Mouse (Mus musculus): ENCODE data around the gene Ccdc167. TPM values are rescaled to one million over a fixed set of nuclear protein-coding genes. Genes with fewer than 3 reads are reported as not detected.

Gene Ccdc167
- total RNA-seq, 4 experiments from 2014 or later, result 12.4 to 14.9 (median 14.1) TPM

Other genes starting within 250 kb of the Ccdc167 start
- 10 to 100 TPM; 16.0 to 22.3 (median 17.4) TPM for gene Pim1, start 226.3 kb downstream of the Ccdc167 start, total RNA-seq (2022)
- not detected for gene Gm17657, start 167.4 kb downstream of the Ccdc167 start, total RNA-seq (2022)
- gene Tbc1d22b, start 167.3 kb downstream of the Ccdc167 start, total RNA-seq (2022), result 10 to 100 TPM; 11.3 to 13.5 (median 11.9) TPM
- not detected for gene Tmem217, start 164.7 kb downstream of the Ccdc167 start, total RNA-seq (2022)
- 10 to 100 TPM; 16.1 to 20.7 (median 18.9) TPM for gene Rnf8, start 102.3 kb downstream of the Ccdc167 start, total RNA-seq (2022)
- gene Gm28043, start 102.2 kb downstream of the Ccdc167 start, total RNA-seq (2022), result 1 to 10 TPM in 2 of 4 experiments, under 1 TPM in 2; 0.78 to 1.3 (median 0.91) TPM
- gene Cmtr1, start 56.4 kb downstream of the Ccdc167 start, total RNA-seq (2022), result 10 to 100 TPM; 57.5 to 79.0 (median 65.0) TPM